Mouse (Mus musculus): ENCODE results near the gene Slc1a4.

The Slc1a4 gene

GRCm38 (mm10) chr11:20304341-20304740, 28.2 kb downstream of the Slc1a4 start:
- H3K27me3 ChIP-seq (ENCODE audit: control insufficient read depth, insufficient read depth, low read length, poor library complexity, severe bottlenecking), result no peaks in the 10 kb centered on the region
- peak; percentile 41 for DNase-seq (ENCODE audit: low read depth, low spot score)
- H3K36me3 ChIP-seq (ENCODE audit: control insufficient read depth, insufficient read depth, low read length, poor library complexity, severe bottlenecking), result no peaks in the 10 kb centered on the region

GRCm38 (mm10) chr11:20301332-20301731, 31.2 kb downstream of the Slc1a4 start:
- Histone ChIP-seq H3K36me3 (ENCODE audit: control insufficient read depth, insufficient read depth, low read length, poor library complexity, severe bottlenecking) (no peaks in the 10 kb centered on the region), H3K27me3 (ENCODE audit: control insufficient read depth, insufficient read depth, low read length, poor library complexity, severe bottlenecking) (no peaks in the 10 kb centered on the region)
- no peak for DNase-seq (ENCODE audit: low read depth, low spot score)

GRCm38 (mm10) chr11:20300850-20301249, 31.7 kb downstream of the Slc1a4 start:
- DNase-seq (ENCODE audit: low read depth, low spot score), result no peak
- Histone ChIP-seq H3K27me3 (ENCODE audit: control insufficient read depth, insufficient read depth, low read length, poor library complexity, severe bottlenecking) (no peaks in the 10 kb centered on the region), H3K36me3 (ENCODE audit: control insufficient read depth, insufficient read depth, low read length, poor library complexity, severe bottlenecking) (no peaks in the 10 kb centered on the region)

- Histone ChIP-seq H3K27me3 (ENCODE audit: control insufficient read depth, insufficient read depth, low read length, poor library complexity, severe bottlenecking) (no peaks in the 10 kb centered on the region), H3K36me3 (ENCODE audit: control insufficient read depth, insufficient read depth, low read length, poor library complexity, severe bottlenecking) (no peaks in the 10 kb centered on the region)
- DNase-seq (ENCODE audit: low read depth, low spot score), result no peak
Measured at GRCm38 (mm10) chr11:20299900-20300299, 32.6 kb downstream of the Slc1a4 start.

- Histone ChIP-seq H3K27me3 (ENCODE audit: control insufficient read depth, insufficient read depth, low read length, poor library complexity, severe bottlenecking) (no peaks in the 10 kb centered on the region), H3K36me3 (ENCODE audit: control insufficient read depth, insufficient read depth, low read length, poor library complexity, severe bottlenecking) (no peaks in the 10 kb centered on the region)
- DNase-seq (ENCODE audit: low read depth, low spot score), result no peak
Measured at GRCm38 (mm10) chr11:20284463-20284862, 48.0 kb downstream of the Slc1a4 start.

- Histone ChIP-seq H3K36me3 (ENCODE audit: control insufficient read depth, insufficient read depth, low read length, poor library complexity, severe bottlenecking) (no peaks in the 10 kb centered on the region), H3K27me3 (ENCODE audit: control insufficient read depth, insufficient read depth, low read length, poor library complexity, severe bottlenecking) (no peaks in the 10 kb centered on the region)
- no peak for DNase-seq (ENCODE audit: low read depth, low spot score)
Measured at GRCm38 (mm10) chr11:20282601-20283219, 49.8 kb downstream of the Slc1a4 start.

GRCm38 (mm10) chr11:20280982-20281381, 51.5 kb downstream of the Slc1a4 start:
- no peak for DNase-seq (ENCODE audit: low read depth, low spot score)
- Histone ChIP-seq H3K27me3 (ENCODE audit: control insufficient read depth, insufficient read depth, low read length, poor library complexity, severe bottlenecking) (no peaks in the 10 kb centered on the region), H3K36me3 (ENCODE audit: control insufficient read depth, insufficient read depth, low read length, poor library complexity, severe bottlenecking) (no peaks in the 10 kb centered on the region)

- no peak for DNase-seq (ENCODE audit: low read depth, low spot score)
- H3K36me3 ChIP-seq (ENCODE audit: control insufficient read depth, insufficient read depth, low read length, poor library complexity, severe bottlenecking), result no peaks in the 10 kb centered on the region
- no peaks in the 10 kb centered on the region for H3K27me3 ChIP-seq (ENCODE audit: control insufficient read depth, insufficient read depth, low read length, poor library complexity, severe bottlenecking)
Measured at GRCm38 (mm10) chr11:20278702-20279101, 53.8 kb downstream of the Slc1a4 start.

- Histone ChIP-seq H3K36me3 (ENCODE audit: control insufficient read depth, insufficient read depth, low read length, poor library complexity, severe bottlenecking) (no peaks in the 10 kb centered on the region), H3K27me3 (ENCODE audit: control insufficient read depth, insufficient read depth, low read length, poor library complexity, severe bottlenecking) (no peaks in the 10 kb centered on the region)
- no peak for DNase-seq (ENCODE audit: low read depth, low spot score)
Measured at GRCm38 (mm10) chr11:20277106-20277505, 55.4 kb downstream of the Slc1a4 start.

GRCm38 (mm10) chr11:20275974-20276373, 56.5 kb downstream of the Slc1a4 start:
- H3K36me3 ChIP-seq (ENCODE audit: control insufficient read depth, insufficient read depth, low read length, poor library complexity, severe bottlenecking), result no peaks in the 10 kb centered on the region
- H3K27me3 ChIP-seq (ENCODE audit: control insufficient read depth, insufficient read depth, low read length, poor library complexity, severe bottlenecking), result no peaks in the 10 kb centered on the region
- no peak for DNase-seq (ENCODE audit: low read depth, low spot score)

GRCm38 (mm10) chr11:20269885-20270284, 62.6 kb downstream of the Slc1a4 start:
- DNase-seq (ENCODE audit: low read depth, low spot score), result no peak
- H3K27me3 ChIP-seq (ENCODE audit: control insufficient read depth, insufficient read depth, low read length, poor library complexity, severe bottlenecking), result no peaks in the 10 kb centered on the region
- no peaks in the 10 kb centered on the region for H3K36me3 ChIP-seq (ENCODE audit: control insufficient read depth, insufficient read depth, low read length, poor library complexity, severe bottlenecking)

- no peaks in the 10 kb centered on the region for H3K27me3 ChIP-seq (ENCODE audit: control insufficient read depth, insufficient read depth, low read length, poor library complexity, severe bottlenecking)
- no peaks in the 10 kb centered on the region for H3K36me3 ChIP-seq (ENCODE audit: control insufficient read depth, insufficient read depth, low read length, poor library complexity, severe bottlenecking)
- DNase-seq (ENCODE audit: low read depth, low spot score), result peak; percentile 61
Measured at GRCm38 (mm10) chr11:20262628-20263380, 69.7 kb downstream of the Slc1a4 start.

- DNase-seq (ENCODE audit: low read depth, low spot score), result no peak
- Histone ChIP-seq H3K36me3 (ENCODE audit: control insufficient read depth, insufficient read depth, low read length, poor library complexity, severe bottlenecking) (no peaks in the 10 kb centered on the region), H3K27me3 (ENCODE audit: control insufficient read depth, insufficient read depth, low read length, poor library complexity, severe bottlenecking) (no peaks in the 10 kb centered on the region)
Measured at GRCm38 (mm10) chr11:20254791-20255190, 77.7 kb downstream of the Slc1a4 start.

GRCm38 (mm10) chr11:20253088-20253487, 79.4 kb downstream of the Slc1a4 start:
- no peak for DNase-seq (ENCODE audit: low read depth, low spot score)
- H3K36me3 ChIP-seq (ENCODE audit: control insufficient read depth, insufficient read depth, low read length, poor library complexity, severe bottlenecking), result no peaks in the 10 kb centered on the region
- no peaks in the 10 kb centered on the region; the same call in 1 of the 2 replicates for H3K27me3 ChIP-seq (ENCODE audit: control insufficient read depth, insufficient read depth, low read length, poor library complexity, severe bottlenecking)

Measured in splenic B cell, adult 2 months (primary cell).